Mouse (Mus musculus) hindbrain, embryonic 11.5 days (tissue): ENCODE results near the gene Trim37. TPM values are rescaled to one million over a fixed set of nuclear protein-coding genes. Genes with fewer than 3 reads are reported as not detected.
A peak's percentile ranks its signal among the peaks of the same experiment; 100 is the strongest.

ENCODE experiments used
- ATAC-seq: fragments of 200-750 bp; cut with Nextera tagmentation; 2 replicates; pipeline ENCODE4 v1.8.0; 2017; ENCODE audit warnings: mild to moderate bottlenecking, moderate TSS enrichment, moderate library complexity; ENCODE audit not compliant: low FRiP score
- DNase-seq: peaks from one replicate; pipeline ENCODE4 v3.0.0-alpha.2; 2015; ENCODE audit warnings: low spot score
- H3K27ac ChIP-seq: fragments of 300-500 bp; sonication (generic); 2 replicates; pipeline ENCODE4 v1.5.1; 2014; ENCODE audit warnings: mild to moderate bottlenecking, low read depth, low read length
- H3K27me3 ChIP-seq: fragments of 300-500 bp; sonication (generic); 2 replicates; pipeline ENCODE4 v1.6.1; 2014; ENCODE audit warnings: mild to moderate bottlenecking, low read length, moderate library complexity, mixed read lengths; ENCODE audit not compliant: control insufficient read depth, insufficient read depth
- H3K36me3 ChIP-seq: fragments of 300-500 bp; sonication (generic); 2 replicates; pipeline ENCODE4 v1.6.1; 2014; ENCODE audit warnings: mild to moderate bottlenecking, low read length, moderate library complexity, mixed read lengths; ENCODE audit not compliant: control insufficient read depth, insufficient read depth
- H3K4me1 ChIP-seq: fragments of 300-500 bp; sonication (generic); replicated peaks from 2 replicates; pipeline ENCODE4 v1.6.1; 2014; ENCODE audit warnings: low read length, mixed read lengths; ENCODE audit not compliant: control insufficient read depth, insufficient read depth
- H3K4me2 ChIP-seq: fragments of 300-500 bp; sonication (generic); replicated peaks from 2 replicates; pipeline ENCODE4 v1.6.1; 2014; ENCODE audit warnings: mild to moderate bottlenecking, low read depth, low read length
- H3K4me3 ChIP-seq: fragments of 300-500 bp; sonication (generic); 2 replicates; pipeline ENCODE4 v1.5.1; 2014; ENCODE audit warnings: low read depth, low read length
- H3K9ac ChIP-seq: fragments of 300-500 bp; sonication (generic); 2 replicates; pipeline ENCODE4 v1.6.1; 2014; ENCODE audit warnings: low read depth, low read length
- H3K9me3 ChIP-seq: fragments of 300-500 bp; sonication (generic); 2 replicates; pipeline ENCODE4 v1.6.1; 2016; ENCODE audit warnings: low read length; ENCODE audit not compliant: control insufficient read depth
- WGBS: fragments of 180-500 bp; shearing (Covaris S2); extraction: QIAGEN DNeasy Blood & Tissue Kit; methylation state at CpG from one replicate; pipeline ENCODE4 v1.1.7; 2014; 5-methylcytosine and 5-hydroxymethylcytosine counted together
- polyA plus RNA-seq: library from polyadenylated mRNA; unstranded; fragments of >200 nt; fragmentation: Nextera tagmentation; extraction: Ambion mirVana; gene quantifications from 2 replicates; pipeline ENCODE4 v1.2.1, GENCODE M21; 2014

Trim37 gene
- polyA plus RNA-seq, 1 experiment from 2014 or later: 76.2 TPM

DNA sequence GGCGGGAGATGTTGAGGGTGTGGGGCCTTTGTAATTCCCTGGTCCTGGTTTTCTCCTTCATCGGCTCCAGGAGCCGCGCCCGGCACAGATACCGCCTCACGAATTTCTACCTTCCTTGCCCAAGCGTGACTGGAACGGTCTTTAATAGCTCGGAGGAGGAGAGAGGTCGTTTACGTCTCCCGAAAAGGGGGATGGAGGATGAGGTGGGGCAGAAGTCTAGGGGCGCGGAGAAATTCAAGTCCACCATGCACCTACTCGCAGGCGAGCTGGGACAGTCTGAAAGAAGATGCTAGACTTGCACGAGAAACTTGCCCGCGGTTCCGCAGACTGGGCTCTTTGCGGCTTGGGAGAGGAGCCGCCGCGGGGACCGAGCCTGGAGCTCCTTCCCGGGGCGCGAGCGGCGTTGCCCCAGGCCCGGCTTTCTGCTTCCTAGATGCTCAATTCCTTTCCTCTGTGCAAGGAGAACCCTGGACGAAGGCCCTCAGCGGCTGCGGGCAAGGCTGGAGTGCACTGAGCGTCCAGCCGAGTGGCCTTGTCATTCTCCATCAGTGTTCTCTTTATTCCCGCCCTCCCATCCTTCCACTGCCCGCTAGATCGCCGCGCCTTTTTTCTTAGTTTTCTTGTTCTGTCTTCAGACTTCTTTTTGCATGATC, 17.2 kb upstream of the Trim37 start:
- Histone ChIP-seq H3K36me3 (no peaks in the 10 kb centered on the region; the same call in 1 of the 2 replicates), H3K27me3 (no peaks in the 10 kb centered on the region), H3K4me1 (no peaks in the 10 kb centered on the region), H3K4me2 (peak overlapping the region; percentile 53), H3K4me3 (peak overlapping the region; percentile 72), H3K27ac (peak overlapping the region; percentile 91), H3K9ac (peak overlapping the region; percentile 90), H3K9me3 (no peaks in the 10 kb centered on the region)
- WGBS: 0% methylated on average over 42 of the region's 42 CpGs
- ATAC-seq: peak; percentile 10
- DNase-seq: peak; percentile 68

DNA sequence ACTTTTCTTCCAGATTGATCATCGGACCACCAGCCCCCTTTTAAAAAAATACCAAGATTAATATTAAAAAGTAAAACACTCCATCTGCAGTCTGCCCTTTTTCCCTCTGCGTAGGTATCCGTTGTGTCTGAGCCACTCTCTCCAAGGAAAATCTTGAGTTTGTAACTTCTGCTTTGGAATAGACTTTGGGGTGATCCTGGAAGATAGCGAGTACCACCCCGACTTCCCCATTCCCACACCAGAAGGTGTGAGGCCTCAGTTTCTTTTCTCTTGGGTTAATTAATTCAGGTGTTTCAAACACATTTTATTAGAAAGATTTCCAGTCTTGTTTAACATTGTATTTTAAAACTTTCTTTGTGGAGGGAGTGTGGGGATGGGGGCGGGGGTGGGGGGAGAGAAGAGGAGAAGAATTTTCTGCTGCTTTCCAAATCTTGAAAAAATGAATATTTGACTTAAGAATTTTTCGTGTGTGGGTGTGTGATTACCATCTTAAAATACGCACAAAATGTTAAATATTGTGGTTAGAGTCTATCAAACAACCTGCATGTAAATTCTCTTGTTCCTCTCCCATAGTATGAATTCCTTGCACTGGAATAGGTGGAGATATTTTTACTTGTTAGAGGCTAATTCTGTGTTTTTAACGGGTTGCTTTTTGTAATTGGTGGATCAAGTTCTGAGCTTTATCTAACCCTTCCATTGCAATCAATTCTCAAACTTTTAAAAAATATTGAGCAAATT, 16.5 kb upstream of the Trim37 start:
- no peaks in the 10 kb centered on the region; the same call in 1 of the 2 replicates for H3K36me3 ChIP-seq
- peak overlapping the region; percentile 53 for H3K4me2 ChIP-seq
- H3K27ac ChIP-seq: peak overlapping the region; percentile 91
- no peaks in the 10 kb centered on the region for H3K4me1 ChIP-seq
- WGBS: 8% methylated on average over 9 of the region's 9 CpGs
- ATAC-seq: no peak
- H3K9me3 ChIP-seq: no peaks in the 10 kb centered on the region
- no peaks in the 10 kb centered on the region for H3K27me3 ChIP-seq
- DNase-seq: no peak
- H3K4me3 ChIP-seq: peak overlapping the region; percentile 72
- H3K9ac ChIP-seq: peak overlapping the region; percentile 90

DNA sequence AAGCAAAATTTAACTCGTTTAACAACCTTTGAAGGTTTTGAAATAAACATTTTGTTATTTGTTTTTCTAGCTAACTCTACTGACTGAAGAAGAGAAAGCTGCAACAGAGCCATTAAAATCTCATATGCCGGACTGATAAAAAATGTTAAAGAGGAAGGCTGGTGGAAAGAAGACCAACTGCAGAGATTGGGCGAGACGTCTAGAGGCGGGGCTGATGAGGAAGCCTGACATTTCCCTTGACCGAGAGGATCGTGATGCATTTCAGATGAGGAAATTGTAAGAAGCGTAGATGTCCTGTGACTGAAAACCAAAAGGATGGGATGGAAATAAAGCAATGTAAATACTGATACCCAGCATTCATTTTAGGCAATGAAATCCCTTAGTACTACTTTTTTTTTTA, 5.0 kb upstream of the Trim37 start:
- no peaks in the 10 kb centered on the region for H3K4me1 ChIP-seq
- DNase-seq (no peak), ATAC-seq (no peak)
- no peaks in the 10 kb centered on the region for H3K9me3 ChIP-seq
- H3K36me3 ChIP-seq: peaks cover 15% of the 10 kb centered on the region; the same call in 1 of the 2 replicates
- 84% methylated on average over 8 of the region's 8 CpGs for WGBS
- H3K9ac ChIP-seq: no peak overlapping the region
- no peak overlapping the region for H3K27ac ChIP-seq
- H3K4me2 ChIP-seq: no peak overlapping the region
- no peak overlapping the region for H3K4me3 ChIP-seq
- no peaks in the 10 kb centered on the region for H3K27me3 ChIP-seq

DNA sequence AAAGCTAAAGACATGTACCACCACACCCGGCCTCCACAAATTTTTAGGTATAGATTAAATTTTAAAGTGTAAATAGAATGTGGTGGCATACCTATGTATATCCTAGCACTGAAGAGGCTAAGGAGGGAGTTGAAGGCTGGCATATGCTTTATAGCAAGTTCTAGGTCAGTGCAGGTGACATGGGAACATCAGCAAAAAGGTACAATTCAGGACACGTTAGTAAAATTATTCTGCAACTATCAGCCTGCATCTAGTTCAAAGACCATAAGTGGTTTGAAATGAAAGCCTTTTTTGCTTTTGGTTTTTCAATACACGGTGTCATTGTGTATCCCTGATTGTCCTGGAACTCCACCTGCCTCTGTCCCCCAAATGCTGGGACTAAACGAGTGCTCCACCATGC, 1.3 kb upstream of the Trim37 start:
- Histone ChIP-seq H3K27ac (peak overlapping the region; percentile 84; the same call in 1 of the 2 replicates), H3K4me1 (0 out of 2 replicates have a peak, but pooled peaks cover 2% of the 10 kb centered on the region), H3K9ac (no peak overlapping the region), H3K27me3 (no peaks in the 10 kb centered on the region), H3K36me3 (peaks cover 8% of the 10 kb centered on the region; the same call in 1 of the 2 replicates), H3K4me3 (no peak overlapping the region; the same call in 1 of the 2 replicates), H3K4me2 (no peak overlapping the region), H3K9me3 (no peaks in the 10 kb centered on the region)
- DNase-seq (no peak), ATAC-seq (no peak)
- 62% methylated on average over 4 of the region's 4 CpGs for WGBS

DNA sequence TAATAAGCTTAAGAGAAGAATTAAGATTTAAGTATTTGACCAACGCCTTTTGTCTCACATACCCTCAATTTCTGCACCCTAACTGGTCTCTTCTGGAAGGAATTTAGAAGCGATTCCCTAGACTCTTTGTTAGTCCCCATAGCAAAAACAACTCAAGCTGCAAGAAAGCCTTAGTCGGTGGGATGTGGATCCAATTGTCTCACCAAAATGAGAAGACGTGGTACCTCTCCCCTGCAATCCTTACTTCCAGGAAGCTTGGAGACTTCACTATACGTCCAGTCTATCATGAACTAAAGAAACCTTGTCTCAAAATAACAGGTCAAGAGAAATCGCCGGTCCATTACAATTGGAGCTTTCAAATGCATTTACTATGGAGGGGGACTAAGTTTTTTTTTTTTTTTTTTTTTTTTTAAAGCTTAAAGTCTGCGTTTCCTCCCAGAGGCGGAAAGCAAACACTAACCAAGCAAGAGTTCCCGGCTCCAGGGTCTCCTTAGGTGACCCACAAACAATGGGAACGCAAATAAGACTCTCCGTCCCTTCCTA, 525 bp upstream of the Trim37 start:
- 1% methylated on average over 12 of the region's 12 CpGs for WGBS
- Histone ChIP-seq H3K27me3 (no peaks in the 10 kb centered on the region), H3K9ac (peak overlapping the region; percentile 59), H3K9me3 (no peaks in the 10 kb centered on the region), H3K27ac (peak overlapping the region; percentile 84), H3K4me2 (peak overlapping the region; percentile 63), H3K4me1 (0 out of 2 replicates have a peak, but pooled peaks cover 2% of the 10 kb centered on the region), H3K36me3 (peaks cover 8% of the 10 kb centered on the region; the same call in 1 of the 2 replicates), H3K4me3 (peak overlapping the region; percentile 66)
- ATAC-seq (no peak), DNase-seq (peak; percentile 54)

DNA sequence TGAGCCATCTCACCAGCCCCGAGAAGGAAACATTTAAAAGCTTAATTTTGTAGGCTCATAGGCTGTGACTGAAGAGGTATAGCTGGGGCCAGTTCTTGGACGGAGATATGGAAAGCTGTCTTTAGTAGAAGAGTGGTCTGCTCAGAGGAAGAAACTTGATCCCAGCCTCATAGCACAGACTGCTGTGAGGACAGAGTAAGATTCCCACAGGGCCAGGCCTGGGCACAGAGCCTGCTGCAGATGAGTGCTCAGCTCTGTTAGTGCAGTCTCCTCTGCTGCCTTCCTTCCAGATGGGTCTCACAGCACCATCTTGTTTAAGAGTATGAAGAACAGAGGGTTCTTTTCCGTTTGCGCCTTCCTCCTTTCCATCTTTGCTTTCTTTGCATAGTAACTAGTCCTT, 9.4 kb downstream of the Trim37 start:
- ATAC-seq (no peak), DNase-seq (no peak)
- Histone ChIP-seq H3K27me3 (no peaks in the 10 kb centered on the region), H3K9me3 (no peaks in the 10 kb centered on the region), H3K9ac (no peak overlapping the region), H3K4me2 (no peak overlapping the region), H3K36me3 (0 out of 2 replicates have a peak, but pooled peaks cover 2% of the 10 kb centered on the region), H3K4me3 (no peak overlapping the region), H3K27ac (no peak overlapping the region), H3K4me1 (no peaks in the 10 kb centered on the region)
- 87% methylated on average over 4 of the region's 4 CpGs for WGBS

DNA sequence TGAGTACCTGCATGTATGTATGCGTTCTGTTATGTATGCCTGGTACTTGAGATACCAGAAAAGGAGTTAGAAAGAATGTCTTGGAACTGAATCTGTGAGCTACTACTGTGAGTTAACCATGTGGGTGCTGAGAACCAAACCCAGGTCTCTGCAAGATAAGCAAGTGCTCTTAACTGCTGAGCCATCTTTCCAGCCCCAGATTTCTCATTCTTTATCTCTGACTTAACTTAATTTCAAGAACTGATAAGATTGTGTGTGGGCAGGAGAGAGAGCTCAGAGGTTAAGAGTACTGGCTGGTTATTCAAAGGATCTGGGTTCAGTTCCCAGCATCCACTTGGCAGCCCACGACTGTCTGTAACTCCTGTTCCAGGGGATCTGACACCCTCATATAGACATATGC, 31.1 kb downstream of the Trim37 start:
- no peak for ATAC-seq
- WGBS: 96% methylated on average over 2 of the region's 2 CpGs
- H3K4me2 ChIP-seq: no peak overlapping the region
- H3K4me3 ChIP-seq: no peak overlapping the region
- H3K9ac ChIP-seq: no peak overlapping the region
- H3K27ac ChIP-seq: no peak overlapping the region
- H3K27me3 ChIP-seq: no peaks in the 10 kb centered on the region
- DNase-seq: no peak
- no peaks in the 10 kb centered on the region for H3K9me3 ChIP-seq
- H3K4me1 ChIP-seq: no peaks in the 10 kb centered on the region
- no peaks in the 10 kb centered on the region for H3K36me3 ChIP-seq

DNA sequence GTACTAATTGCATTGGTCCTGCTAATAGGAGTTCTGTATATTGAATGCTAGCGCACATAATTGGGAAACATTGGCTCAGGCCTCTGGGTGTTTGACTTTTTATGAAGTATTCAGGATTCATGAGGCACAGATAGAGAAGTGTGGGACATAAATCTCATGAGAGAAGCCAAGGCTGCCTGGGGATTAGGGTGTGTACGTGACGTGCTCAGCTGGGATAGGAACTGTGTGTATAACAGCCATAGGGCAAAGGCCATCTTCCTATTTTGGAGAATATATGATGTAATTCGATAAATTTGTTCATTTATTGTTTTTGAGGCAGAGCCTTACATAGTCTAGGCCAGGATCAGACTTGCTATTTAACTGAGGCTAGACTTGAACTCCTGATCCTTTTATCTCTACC, 35.8 kb downstream of the Trim37 start:
- H3K4me2 ChIP-seq: no peak overlapping the region
- ATAC-seq: no peak
- H3K27ac ChIP-seq: no peak overlapping the region
- H3K9me3 ChIP-seq: no peaks in the 10 kb centered on the region
- WGBS: 94% methylated on average over 4 of the region's 4 CpGs
- no peak overlapping the region for H3K9ac ChIP-seq
- DNase-seq: no peak
- no peaks in the 10 kb centered on the region for H3K27me3 ChIP-seq
- peaks cover 5% of the 10 kb centered on the region; the same call in 1 of the 2 replicates for H3K36me3 ChIP-seq
- no peak overlapping the region for H3K4me3 ChIP-seq
- H3K4me1 ChIP-seq: no peaks in the 10 kb centered on the region
